Mouse (Mus musculus) ES-E14 (cell line): ENCODE measurements at regions not wholly inside any gene's neighbourhood (a gene's known extent, or its start where the extent isn't known, plus 50 kb on each side); places are given as distances from the start of the nearest gene placed in this dataset.

Source experiments
- CHD2 ChIP-seq: IDR thresholded peaks from 2 replicates; pipeline ENCODE4 v1.6.1; 2014; ENCODE audit warnings: mild to moderate bottlenecking, low read depth, low read length, inconsistent platforms
- HCFC1 ChIP-seq: IDR thresholded peaks from 2 replicates; pipeline ENCODE4 v1.6.1; 2012; ENCODE audit warnings: low read length, inconsistent platforms, borderline replicate concordance; ENCODE audit not compliant: insufficient read depth
- MAFK ChIP-seq: IDR thresholded peaks from 2 replicates; pipeline ENCODE4 v1.6.1; 2014; ENCODE audit warnings: mild to moderate bottlenecking, low read depth, low read length, inconsistent platforms; ENCODE audit not compliant: insufficient read depth
- ZC3H11A ChIP-seq: IDR thresholded peaks from 2 replicates; pipeline ENCODE4 v1.6.1; 2012; ENCODE audit warnings: low read depth, mild to moderate bottlenecking, inconsistent platforms, low read length, borderline replicate concordance
- ZNF384 ChIP-seq: IDR thresholded peaks from 2 replicates; pipeline ENCODE4 v1.6.1; 2012; ENCODE audit warnings: low read depth, low read length, inconsistent platforms

DNA sequence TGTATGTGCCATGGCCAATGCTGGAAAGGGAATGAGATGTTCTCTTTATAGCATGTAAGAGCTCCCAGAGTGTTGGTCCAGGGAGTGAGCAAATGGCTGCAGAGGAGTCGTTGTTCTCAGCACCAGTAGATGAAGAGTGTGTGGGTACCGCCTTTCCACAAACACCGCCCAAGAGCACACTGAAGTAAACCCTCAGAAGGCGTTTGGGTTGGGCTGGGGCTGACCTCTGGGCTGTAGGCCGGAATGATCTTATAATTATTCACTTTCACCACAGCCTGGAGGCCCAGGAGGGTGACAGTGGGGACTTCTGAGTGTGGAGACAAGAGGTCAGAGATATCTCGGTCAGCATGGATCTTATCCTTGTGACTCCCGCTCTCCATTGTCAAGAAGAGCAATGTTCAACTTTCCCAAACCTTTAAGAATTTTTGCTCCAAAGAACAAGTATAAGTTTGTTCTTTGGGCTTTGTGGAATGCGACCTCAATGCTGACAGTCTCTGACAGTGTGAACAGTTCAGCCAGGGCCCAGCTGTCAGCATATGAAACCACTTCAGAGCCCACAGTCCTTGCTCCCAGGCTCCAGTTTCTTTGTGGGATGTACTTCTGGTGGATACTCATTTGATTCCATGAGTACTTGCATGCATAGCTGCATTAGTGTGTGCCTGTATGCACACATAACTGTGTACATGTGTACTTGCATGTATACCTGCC lies 53.0 kb upstream of the Irf2bp2 start:
- TF ChIP-seq HCFC1 (no peak), ZC3H11A (no peak), CHD2 (no peak), MAFK (no peak), ZNF384 (no peak)
